Mouse (Mus musculus) heart, embryonic 14.5 days (tissue): ENCODE measurements at regions not wholly inside any gene's neighbourhood (a gene's known extent, or its start where the extent isn't known, plus 50 kb on each side); places are given as distances from the start of the nearest gene placed in this dataset.

Source experiments
- ATAC-seq: fragments of 200-750 bp; cut with Nextera tagmentation; 2 replicates; pipeline ENCODE4 v1.8.0; 2017; ENCODE audit warnings: low read depth, moderate TSS enrichment; ENCODE audit not compliant: insufficient number of reproducible peaks, insufficient read depth, low FRiP score
- H3K27ac ChIP-seq, 2 experiments: fragments of 200-500 bp in 1 of 2; fragments of 300-500 bp in 1 of 2; sonication (generic) in 1 of 2; replicated peaks in 1 of 2; 2 replicates each; pipeline ENCODE4 v1.5.1; 2012 to 2014; ENCODE audit warnings: low read depth in 2 of 2, low read length in 2 of 2, control low read depth in 1 of 2, mild to moderate bottlenecking in 1 of 2, mixed read lengths in 1 of 2; ENCODE audit not compliant: control insufficient read depth in 1 of 2, insufficient read depth in 1 of 2
- H3K27me3 ChIP-seq: fragments of 300-500 bp; sonication (generic); 2 replicates; pipeline ENCODE4 v1.6.1; 2014; ENCODE audit warnings: mild to moderate bottlenecking, low read length, control low read depth; ENCODE audit not compliant: control insufficient read depth, insufficient read depth
- H3K36me3 ChIP-seq: fragments of 300-500 bp; sonication (generic); 2 replicates; pipeline ENCODE4 v1.6.1; 2014; ENCODE audit warnings: mild to moderate bottlenecking, control low read depth, low read length, mixed read lengths; ENCODE audit not compliant: control insufficient read depth, insufficient read depth
- H3K4me1 ChIP-seq, 2 experiments: fragments of 200-500 bp in 1 of 2; fragments of 300-500 bp in 1 of 2; sonication (generic) in 1 of 2; 2 replicates each; pipeline ENCODE4 v1.6.1; 2012 to 2014; ENCODE audit warnings: low read length in 2 of 2, control low read depth in 1 of 2, mixed read lengths in 1 of 2; ENCODE audit not compliant: control insufficient read depth in 2 of 2, insufficient read depth in 2 of 2
- H3K4me2 ChIP-seq: fragments of 300-500 bp; sonication (generic); 2 replicates; pipeline ENCODE4 v1.6.1; 2014; ENCODE audit warnings: mild to moderate bottlenecking, low read length
- H3K4me3 ChIP-seq, 2 experiments: fragments of 200-500 bp in 1 of 2; fragments of 300-500 bp in 1 of 2; sonication (generic) in 1 of 2; 2 replicates each; pipeline ENCODE4 v1.5.1; 2012 to 2014; ENCODE audit warnings: low read length in 2 of 2, mild to moderate bottlenecking in 2 of 2, control low read depth in 1 of 2, low read depth in 1 of 2, moderate library complexity in 1 of 2; ENCODE audit not compliant: control insufficient read depth in 1 of 2, insufficient read depth in 1 of 2
- H3K9ac ChIP-seq: fragments of 300-500 bp; sonication (generic); 2 replicates; pipeline ENCODE4 v1.6.1; 2014; ENCODE audit warnings: mild to moderate bottlenecking, low read length
- H3K9me3 ChIP-seq: fragments of 300-500 bp; sonication (generic); 2 replicates; pipeline ENCODE4 v1.6.1; 2016; ENCODE audit warnings: low read length, control low read depth; ENCODE audit not compliant: control insufficient read depth
- WGBS: fragments of 180-500 bp; shearing (Covaris S2); extraction: QIAGEN DNeasy Blood & Tissue Kit; methylation state at CpG from one replicate; pipeline ENCODE4 v1.1.7; 2014; 5-methylcytosine and 5-hydroxymethylcytosine counted together

DNA sequence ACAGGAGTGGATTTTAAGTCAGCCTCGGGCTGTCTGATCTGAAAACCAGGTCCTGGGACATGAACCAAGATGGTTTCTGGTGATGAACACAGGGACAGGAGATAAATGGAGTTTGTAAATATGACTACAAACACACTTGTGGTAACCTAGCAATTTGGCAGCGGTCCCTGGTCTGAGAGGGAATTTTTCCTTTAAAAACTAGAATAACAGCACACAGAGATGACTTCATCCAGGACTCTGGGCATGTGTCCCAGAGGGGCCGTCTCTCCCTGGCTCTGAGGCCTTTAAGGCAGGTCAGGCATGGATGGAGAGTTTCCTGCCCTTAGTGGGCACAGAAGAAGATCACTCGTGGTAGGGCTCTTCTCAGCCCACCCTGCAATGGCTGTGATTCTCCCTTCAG, 192.0 kb upstream of the Unc93a2 start:
- ATAC-seq: no peak
- Histone ChIP-seq H3K9ac (no peak overlapping the region), H3K4me2 (no peak overlapping the region), H3K27ac (peak overlapping the region; percentile 25 to 65), H3K36me3 (no peaks in the 10 kb centered on the region), H3K4me1 (peaks cover 2% of the 10 kb centered on the region in 2 experiments; a peak in 2 of 4 replicates), H3K27me3 (no peaks in the 10 kb centered on the region), H3K4me3 (no peak overlapping the region), H3K9me3 (no peaks in the 10 kb centered on the region)
- WGBS: 44% methylated on average over 4 of the region's 4 CpGs

GRCm38 (mm10) chr17:7571481-7571880, 186.2 kb upstream of the Unc93a2 start:
- Histone ChIP-seq H3K9ac (no peak overlapping the region), H3K4me1 (no peaks in the 10 kb centered on the region), H3K4me2 (no peak overlapping the region), H3K27ac (no peak overlapping the region), H3K4me3 (no peak overlapping the region), H3K36me3 (no peaks in the 10 kb centered on the region), H3K27me3 (no peaks in the 10 kb centered on the region), H3K9me3 (no peaks in the 10 kb centered on the region)
- 84% methylated on average over 3 of the region's 3 CpGs for WGBS
- no peak for ATAC-seq

DNA sequence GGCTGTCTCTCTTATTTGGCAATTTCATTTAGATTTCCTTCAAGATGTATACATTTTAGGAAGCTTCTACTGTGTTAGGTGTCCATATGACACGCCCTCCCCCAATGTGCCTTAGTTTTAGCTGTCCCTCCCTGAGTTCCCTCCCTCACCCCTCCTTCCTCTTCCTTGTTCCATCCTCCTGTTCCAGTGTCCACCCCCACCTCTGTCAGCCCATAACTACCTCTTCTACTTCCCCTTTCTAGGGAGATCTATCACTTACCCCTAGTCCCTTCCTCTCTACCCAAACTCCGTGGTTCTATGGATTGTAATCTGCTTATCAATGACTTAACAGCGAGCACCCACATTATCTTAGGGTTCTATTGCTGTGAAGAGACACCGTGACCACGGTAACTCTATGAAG, 183.2 kb upstream of the Unc93a2 start:
- ATAC-seq: no peak
- Histone ChIP-seq H3K4me3 (no peak overlapping the region), H3K36me3 (no peaks in the 10 kb centered on the region), H3K27me3 (no peaks in the 10 kb centered on the region), H3K9ac (no peak overlapping the region), H3K27ac (no peak overlapping the region), H3K9me3 (no peaks in the 10 kb centered on the region), H3K4me2 (no peak overlapping the region), H3K4me1 (no peaks in the 10 kb centered on the region; a peak in 1 of 4 replicates)
- WGBS: 79% methylated on average over 5 of the region's 5 CpGs

DNA sequence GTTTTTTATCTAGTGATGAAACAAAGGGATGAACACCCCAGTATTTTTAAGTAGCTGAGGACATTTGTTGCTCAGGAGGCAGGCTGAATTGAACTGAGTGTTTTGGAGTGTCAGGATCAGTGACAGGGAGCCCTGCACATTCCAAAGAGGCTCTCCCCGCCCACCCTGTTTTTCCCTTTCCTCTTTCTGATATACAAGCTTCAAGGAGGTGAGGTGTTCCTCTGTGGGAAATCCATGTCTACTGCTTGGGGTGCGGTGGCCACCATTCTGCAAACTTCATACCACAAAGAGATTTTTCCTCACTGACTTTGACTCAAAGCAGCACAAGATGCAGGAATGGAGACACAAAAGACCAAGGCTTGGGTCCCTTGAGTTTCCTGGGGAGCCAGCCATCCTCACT, 180.5 kb upstream of the Unc93a2 start:
- H3K27ac ChIP-seq: no peak overlapping the region
- no peak for ATAC-seq

DNA sequence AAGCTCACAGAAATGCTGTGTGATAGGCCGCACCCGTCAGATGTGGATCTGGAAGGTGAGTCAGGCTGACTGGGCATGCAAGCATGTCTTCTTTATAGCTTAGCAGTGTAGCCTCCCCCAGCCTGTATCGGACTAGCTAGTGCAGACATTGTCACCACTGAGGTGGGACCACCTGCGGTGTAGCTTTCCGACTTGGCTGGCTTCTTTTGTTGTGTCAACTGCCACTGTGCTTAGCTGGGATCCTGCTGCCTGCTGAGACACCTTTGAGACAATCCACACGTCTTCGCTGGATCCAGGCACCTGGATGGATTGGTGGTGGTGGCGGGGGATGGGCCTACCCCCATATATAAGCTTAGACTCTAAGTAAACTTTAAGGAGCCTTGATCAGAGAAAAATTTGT, 177.7 kb upstream of the Unc93a2 start:
- WGBS: 29% methylated on average over 8 of the region's 8 CpGs
- ATAC-seq: no peak
- H3K27ac ChIP-seq: no peak overlapping the region
- H3K4me3 ChIP-seq: no peak overlapping the region
- no peaks in the 10 kb centered on the region; a peak in 1 of 4 replicates for H3K4me1 ChIP-seq
- H3K27me3 ChIP-seq: no peaks in the 10 kb centered on the region
- no peak overlapping the region for H3K4me2 ChIP-seq
- no peaks in the 10 kb centered on the region for H3K9me3 ChIP-seq
- H3K36me3 ChIP-seq: no peaks in the 10 kb centered on the region
- H3K9ac ChIP-seq: no peak overlapping the region

More for the DNA sequence above, 180.5 kb upstream of the Unc93a2 start:
- no peak overlapping the region for H3K4me2 ChIP-seq
- no peak overlapping the region for H3K4me3 ChIP-seq
- no peaks in the 10 kb centered on the region for H3K27me3 ChIP-seq
- H3K9ac ChIP-seq: no peak overlapping the region
- H3K9me3 ChIP-seq: no peaks in the 10 kb centered on the region
- 58% methylated on average over 2 of the region's 2 CpGs for WGBS
- H3K36me3 ChIP-seq: no peaks in the 10 kb centered on the region
- H3K4me1 ChIP-seq: no peaks in the 10 kb centered on the region; a peak in 1 of 4 replicates

GRCm38 (mm10) chr17:7548456-7548855, 163.2 kb upstream of the Unc93a2 start:
- no peak for ATAC-seq
- WGBS: 77% methylated on average over 2 of the region's 2 CpGs
- H3K9ac ChIP-seq: no peak overlapping the region
- H3K9me3 ChIP-seq: no peaks in the 10 kb centered on the region
- H3K4me1 ChIP-seq: peaks cover 3 to 7% of the 10 kb centered on the region in 2 experiments; a peak in 3 of 4 replicates
- H3K27ac ChIP-seq: no peak overlapping the region
- no peaks in the 10 kb centered on the region for H3K36me3 ChIP-seq
- no peak overlapping the region for H3K4me3 ChIP-seq
- no peak overlapping the region for H3K4me2 ChIP-seq
- H3K27me3 ChIP-seq: no peaks in the 10 kb centered on the region

DNA sequence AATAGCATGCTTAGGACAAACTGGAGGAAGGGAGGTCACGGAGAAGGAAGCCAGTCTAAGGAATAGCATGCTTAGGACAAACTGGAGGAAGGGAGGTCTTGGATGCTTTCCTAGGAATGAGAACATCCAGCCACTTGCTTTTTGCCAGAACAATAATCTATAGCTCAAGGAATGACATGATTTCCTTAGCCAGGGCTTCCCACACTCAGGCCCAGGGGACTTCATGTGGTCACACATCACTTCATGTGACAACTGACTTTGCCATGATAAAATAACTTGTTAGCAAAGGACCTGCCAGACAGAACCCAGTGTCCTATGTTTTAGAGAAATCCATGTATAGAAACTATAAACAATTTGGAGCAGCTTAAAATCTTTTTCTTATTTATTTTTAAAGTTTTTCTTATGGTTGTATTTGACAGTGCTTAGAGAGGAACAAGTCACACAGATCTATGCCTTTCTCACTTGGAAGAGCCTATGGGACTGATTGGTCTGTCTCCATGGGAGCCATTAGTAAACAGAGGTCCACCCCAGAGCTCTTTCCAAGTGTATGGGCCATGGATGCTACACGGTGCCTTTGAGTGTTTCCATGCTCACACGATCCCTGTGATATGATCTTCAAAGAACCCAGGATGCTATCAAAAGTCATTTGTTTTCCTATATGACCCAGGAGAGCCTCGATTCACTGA, 153.3 kb upstream of the Unc93a2 start:
- Histone ChIP-seq H3K4me2 (no peak overlapping the region), H3K9ac (no peak overlapping the region), H3K36me3 (no peaks in the 10 kb centered on the region), H3K4me3 (no peak overlapping the region), H3K9me3 (peaks cover 7% of the 10 kb centered on the region; the same call in 1 of the 2 replicates), H3K27ac (peak overlapping the region; percentile 61 to 65), H3K27me3 (no peaks in the 10 kb centered on the region), H3K4me1 (peaks cover 0 to 6% of the 10 kb centered on the region in 2 experiments; a peak in 2 of 4 replicates)
- ATAC-seq: no peak
- 34% methylated on average over 4 of the region's 4 CpGs for WGBS
